Mouse (Mus musculus): ENCODE results near the gene Agap1. TPM values are rescaled to one million over a fixed set of nuclear protein-coding genes. Genes with fewer than 3 reads are reported as not detected.

Gene Agap1
- polyA plus RNA-seq, 1 experiment from 2014 or later: 40.4 TPM

GRCm38 (mm10) chr1:89697241-89697640 lies 242.6 kb downstream of the Agap1 start:
- H3K4me2 ChIP-seq (replicated peaks): no peak overlapping the region
- peaks cover 13% of the 10 kb centered on the region for H3K4me1 ChIP-seq
- 81% methylated on average over 2 of the region's 2 CpGs for WGBS
- peaks cover 87% of the 10 kb centered on the region for H3K27me3 ChIP-seq
- no peak overlapping the region for H3K9ac ChIP-seq (replicated peaks)
- ATAC-seq (replicated peaks): no peak
- H3K27ac ChIP-seq (replicated peaks): no peak overlapping the region
- H3K9me3 ChIP-seq: no peaks in the 10 kb centered on the region
- H3K4me3 ChIP-seq: no peak overlapping the region
- 0 out of 2 replicates have a peak, but pooled peaks cover 3% of the 10 kb centered on the region for H3K36me3 ChIP-seq

GRCm38 (mm10) chr1:89700166-89700565 lies 245.6 kb downstream of the Agap1 start:
- no peaks in the 10 kb centered on the region for H3K9me3 ChIP-seq
- 0 out of 2 replicates have a peak, but pooled peaks cover 3% of the 10 kb centered on the region for H3K36me3 ChIP-seq
- no peak for ATAC-seq (replicated peaks)
- H3K9ac ChIP-seq (replicated peaks): no peak overlapping the region
- peaks cover 26% of the 10 kb centered on the region for H3K4me1 ChIP-seq
- H3K4me2 ChIP-seq (replicated peaks): no peak overlapping the region
- WGBS: 21% methylated on average over 9 of the region's 9 CpGs
- H3K4me3 ChIP-seq: no peak overlapping the region
- peaks cover 88% of the 10 kb centered on the region for H3K27me3 ChIP-seq
- H3K27ac ChIP-seq (replicated peaks): no peak overlapping the region

- H3K9ac ChIP-seq (replicated peaks): no peak overlapping the region
- H3K27me3 ChIP-seq: peaks cover 89% of the 10 kb centered on the region
- WGBS: 87% methylated on average over 5 of the region's 5 CpGs
These were observed 246.6 kb downstream of the Agap1 start for GRCm38 (mm10) chr1:89701162-89701730.

DNA sequence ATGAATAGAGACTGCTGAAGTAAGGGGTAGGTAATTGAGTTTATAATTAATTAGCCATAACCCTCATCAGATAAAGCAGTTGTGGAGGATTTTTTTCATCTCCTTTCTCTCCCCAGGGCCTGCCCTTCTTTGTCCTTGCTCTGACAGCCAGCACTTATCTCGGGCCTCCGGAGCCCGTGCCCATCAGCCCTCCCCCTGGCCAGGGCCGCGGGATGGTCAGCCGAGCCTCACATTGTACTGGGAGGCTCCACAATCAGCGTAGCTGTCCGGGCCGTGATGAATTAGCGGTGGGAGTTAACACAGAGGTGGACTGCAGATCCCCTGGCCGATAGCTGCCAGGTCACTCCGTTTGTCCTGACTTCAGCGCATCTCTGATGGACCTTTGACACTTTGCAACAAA lies 248.7 kb downstream of the Agap1 start:
- peaks cover 83% of the 10 kb centered on the region for H3K27me3 ChIP-seq
- no peak overlapping the region for H3K4me2 ChIP-seq (replicated peaks)
- H3K4me1 ChIP-seq: peaks cover 31% of the 10 kb centered on the region
- H3K27ac ChIP-seq (replicated peaks): no peak overlapping the region
- H3K9ac ChIP-seq (replicated peaks): no peak overlapping the region
- ATAC-seq (replicated peaks): no peak
- no peaks in the 10 kb centered on the region for H3K9me3 ChIP-seq
- 11% methylated on average over 13 of the region's 13 CpGs for WGBS
- H3K4me3 ChIP-seq: no peak overlapping the region
- 0 out of 2 replicates have a peak, but pooled peaks cover 3% of the 10 kb centered on the region for H3K36me3 ChIP-seq

More at GRCm38 (mm10) chr1:89701162-89701730, 246.6 kb downstream of the Agap1 start:
- no peak for ATAC-seq (replicated peaks)
- Histone ChIP-seq H3K9me3 (no peaks in the 10 kb centered on the region), H3K4me2 (replicated peaks) (no peak overlapping the region), H3K4me3 (no peak overlapping the region), H3K27ac (replicated peaks) (no peak overlapping the region), H3K4me1 (peaks cover 26% of the 10 kb centered on the region), H3K36me3 (0 out of 2 replicates have a peak, but pooled peaks cover 3% of the 10 kb centered on the region)

DNA sequence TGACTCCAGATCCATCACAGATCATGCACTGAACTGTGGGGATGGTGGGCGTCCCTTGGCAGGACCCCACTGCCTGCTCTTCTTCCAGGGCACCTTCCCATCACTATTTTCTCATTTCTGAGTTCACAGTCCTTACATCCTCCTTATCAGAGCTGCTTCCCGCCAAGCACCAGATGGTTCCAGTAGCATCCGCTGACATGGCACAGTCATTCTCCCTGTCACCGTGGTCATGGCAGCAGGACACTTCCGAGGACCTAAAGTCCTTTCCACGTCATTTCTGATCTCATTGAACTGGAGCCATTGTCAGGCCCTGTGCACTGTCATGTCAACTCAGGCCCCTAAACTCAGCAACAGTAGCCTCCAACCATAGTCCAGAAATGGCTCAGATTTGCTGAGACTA lies 251.1 kb downstream of the Agap1 start:
- Histone ChIP-seq H3K4me3 (no peak overlapping the region), H3K9me3 (no peaks in the 10 kb centered on the region), H3K4me1 (peaks cover 30% of the 10 kb centered on the region), H3K27ac (replicated peaks) (no peak overlapping the region), H3K4me2 (replicated peaks) (no peak overlapping the region), H3K27me3 (peaks cover 89% of the 10 kb centered on the region), H3K36me3 (0 out of 2 replicates have a peak, but pooled peaks cover 6% of the 10 kb centered on the region), H3K9ac (replicated peaks) (no peak overlapping the region)
- 94% methylated on average over 6 of the region's 6 CpGs for WGBS
- ATAC-seq (replicated peaks): no peak

DNA sequence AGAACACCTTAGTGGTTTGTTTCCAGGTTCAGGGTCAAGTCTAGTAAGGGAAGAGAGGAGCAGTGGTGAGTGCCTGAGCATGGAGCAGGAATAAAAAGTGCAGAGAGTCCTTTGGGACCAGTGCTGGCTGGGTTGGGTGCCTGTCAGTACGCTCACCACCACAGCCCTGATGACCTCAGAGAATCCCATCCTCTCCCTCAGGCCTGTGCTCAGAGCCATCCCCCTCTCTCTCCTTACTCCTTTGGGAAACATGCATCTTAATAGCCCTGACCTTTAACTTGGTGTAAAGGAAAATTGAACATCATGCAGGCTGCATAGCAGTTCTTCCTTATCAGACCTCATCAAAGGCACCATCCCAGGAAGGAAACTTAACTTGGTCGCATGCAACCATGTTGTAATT lies 252.3 kb downstream of the Agap1 start:
- no peak overlapping the region for H3K27ac ChIP-seq (replicated peaks)

GRCm38 (mm10) chr1:89707756-89708480 lies 253.3 kb downstream of the Agap1 start:
- 35% methylated on average over 15 of the region's 15 CpGs for WGBS
- H3K27me3 ChIP-seq: peaks cover 85% of the 10 kb centered on the region
- peaks cover 23% of the 10 kb centered on the region for H3K4me1 ChIP-seq
- H3K4me3 ChIP-seq: no peak overlapping the region
- no peak overlapping the region for H3K9ac ChIP-seq (replicated peaks)
- no peak overlapping the region for H3K27ac ChIP-seq (replicated peaks)
- H3K4me2 ChIP-seq (replicated peaks): no peak overlapping the region
- ATAC-seq (replicated peaks): no peak
- no peaks in the 10 kb centered on the region for H3K9me3 ChIP-seq
- H3K36me3 ChIP-seq: peaks cover 4% of the 10 kb centered on the region; the same call in 1 of the 2 replicates

More for the DNA sequence above, 252.3 kb downstream of the Agap1 start:
- no peak overlapping the region for H3K9ac ChIP-seq (replicated peaks)
- H3K4me3 ChIP-seq: no peak overlapping the region
- peaks cover 87% of the 10 kb centered on the region for H3K27me3 ChIP-seq
- 0 out of 2 replicates have a peak, but pooled peaks cover 4% of the 10 kb centered on the region for H3K36me3 ChIP-seq
- H3K4me2 ChIP-seq (replicated peaks): no peak overlapping the region
- 94% methylated on average over 2 of the region's 2 CpGs for whole genome bisulfite sequencing
- no peaks in the 10 kb centered on the region for H3K9me3 ChIP-seq
- H3K4me1 ChIP-seq: peaks cover 30% of the 10 kb centered on the region
- no peak for ATAC-seq (replicated peaks)

GRCm38 (mm10) chr1:89709824-89710223 lies 255.2 kb downstream of the Agap1 start:
- peaks cover 4% of the 10 kb centered on the region; the same call in 1 of the 2 replicates for H3K36me3 ChIP-seq
- no peak overlapping the region for H3K4me3 ChIP-seq
- H3K9ac ChIP-seq (replicated peaks): no peak overlapping the region
- no peak overlapping the region for H3K27ac ChIP-seq (replicated peaks)
- no peak for ATAC-seq (replicated peaks)
- WGBS: 85% methylated on average over 5 of the region's 5 CpGs
- no peaks in the 10 kb centered on the region for H3K9me3 ChIP-seq
- H3K27me3 ChIP-seq: peaks cover 77% of the 10 kb centered on the region
- peaks cover 24% of the 10 kb centered on the region for H3K4me1 ChIP-seq
- H3K4me2 ChIP-seq (replicated peaks): no peak overlapping the region

DNA sequence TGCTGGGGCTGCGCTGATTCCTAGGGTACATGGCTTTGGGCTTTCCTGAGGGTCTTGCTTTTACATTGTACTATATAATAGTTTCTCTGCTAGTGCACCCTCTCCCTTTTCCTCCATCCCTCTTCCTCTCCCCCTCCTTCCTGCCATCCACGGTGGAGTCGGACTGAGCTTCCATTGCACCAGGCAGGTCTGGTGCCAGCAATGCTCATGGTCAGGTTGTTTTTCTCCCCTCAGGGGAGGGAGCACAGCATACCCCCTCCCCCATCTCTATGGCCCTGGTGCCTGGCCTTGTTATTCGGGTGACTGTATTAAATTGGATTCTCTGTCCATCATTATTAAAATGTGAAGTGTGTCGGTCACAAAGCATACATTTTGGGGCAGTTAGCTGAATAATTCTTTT lies 259.1 kb downstream of the Agap1 start:
- Histone ChIP-seq H3K9me3 (no peaks in the 10 kb centered on the region), H3K4me2 (replicated peaks) (no peak overlapping the region), H3K9ac (replicated peaks) (no peak overlapping the region), H3K27me3 (peaks cover 69% of the 10 kb centered on the region), H3K27ac (replicated peaks) (no peak overlapping the region), H3K36me3 (peaks cover 4% of the 10 kb centered on the region; the same call in 1 of the 2 replicates), H3K4me1 (peaks cover 19% of the 10 kb centered on the region), H3K4me3 (no peak overlapping the region)
- 39% methylated on average over 5 of the region's 5 CpGs for WGBS
- no peak for ATAC-seq (replicated peaks)

DNA sequence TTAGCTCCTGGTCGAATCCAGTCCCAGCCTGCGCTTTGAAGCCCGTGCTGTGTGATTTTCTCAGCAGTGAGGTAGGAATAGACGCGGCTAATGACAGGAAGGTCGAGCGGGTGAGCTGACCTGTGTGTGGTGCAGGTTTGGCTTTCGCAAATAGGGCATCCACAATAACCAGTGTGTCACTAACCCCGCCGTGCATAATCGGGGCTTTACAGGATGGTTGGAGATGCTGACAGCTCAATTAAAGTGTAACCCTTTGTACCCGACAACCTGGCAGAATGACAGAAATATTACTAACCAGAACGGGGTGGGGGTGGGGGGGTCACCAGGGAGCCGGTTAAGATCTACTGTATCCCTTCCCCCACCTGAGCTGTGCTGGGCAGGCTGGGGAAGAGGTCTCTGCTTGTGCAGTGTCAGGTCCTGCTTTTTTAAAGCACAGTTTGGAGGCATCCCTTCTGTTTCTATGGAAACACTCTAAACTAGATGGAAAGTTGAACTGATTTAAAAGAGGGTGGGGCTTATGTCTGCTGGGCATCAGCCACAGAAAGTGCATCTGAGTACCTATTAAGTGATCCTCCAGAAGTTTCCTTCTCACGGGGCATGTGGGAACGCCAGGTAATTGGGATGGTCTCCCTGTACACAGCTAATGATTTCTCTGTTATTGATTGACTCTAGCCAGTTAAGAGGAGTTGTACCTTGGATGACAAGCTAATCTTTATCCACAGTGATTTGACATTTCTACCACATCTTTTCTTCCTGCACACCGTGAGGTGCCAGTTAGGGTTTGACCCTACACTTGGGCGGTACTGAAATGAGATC lies 259.8 kb downstream of the Agap1 start:
- WGBS: 35% methylated on average over 18 of the region's 18 CpGs
- H3K4me1 ChIP-seq: peaks cover 14% of the 10 kb centered on the region; the same call in 1 of the 2 replicates
- peaks cover 62% of the 10 kb centered on the region for H3K27me3 ChIP-seq
- H3K4me3 ChIP-seq: no peak overlapping the region
- no peak overlapping the region for H3K4me2 ChIP-seq (replicated peaks)
- H3K27ac ChIP-seq (replicated peaks): no peak overlapping the region
- ATAC-seq (replicated peaks): peak; percentile 62
- peaks cover under 1% of the 10 kb centered on the region; the same call in 1 of the 2 replicates for H3K36me3 ChIP-seq
- no peak overlapping the region for H3K9ac ChIP-seq (replicated peaks)
- H3K9me3 ChIP-seq: no peaks in the 10 kb centered on the region

DNA sequence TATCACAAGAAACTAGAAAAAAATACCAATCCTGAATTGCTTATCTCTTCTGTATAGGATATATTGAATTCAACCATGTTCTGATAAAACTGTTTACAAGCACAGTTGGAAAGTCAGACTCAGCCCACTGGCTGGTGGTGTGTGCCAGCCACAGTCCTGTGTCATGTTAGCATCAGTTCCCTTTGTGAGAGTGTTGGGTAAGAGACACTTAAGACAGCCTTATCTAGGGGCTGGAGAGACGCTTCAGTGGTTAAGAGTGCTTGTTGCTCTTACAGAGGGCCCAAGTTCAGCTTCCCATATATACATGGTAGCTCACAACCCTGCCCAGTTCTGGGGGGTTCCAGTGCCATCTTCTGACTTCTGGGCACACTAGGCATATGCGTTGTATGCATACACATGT lies 261.6 kb downstream of the Agap1 start:
- 89% methylated on average over 2 of the region's 2 CpGs for WGBS
- H3K27ac ChIP-seq (replicated peaks): no peak overlapping the region
- no peak overlapping the region for H3K9ac ChIP-seq (replicated peaks)
- ATAC-seq (replicated peaks): no peak
- H3K36me3 ChIP-seq: no peaks in the 10 kb centered on the region; the same call in 1 of the 2 replicates
- peaks cover 11% of the 10 kb centered on the region; the same call in 1 of the 2 replicates for H3K4me1 ChIP-seq
- peaks cover 47% of the 10 kb centered on the region for H3K27me3 ChIP-seq
- no peaks in the 10 kb centered on the region for H3K9me3 ChIP-seq
- H3K4me2 ChIP-seq (replicated peaks): no peak overlapping the region
- no peak overlapping the region for H3K4me3 ChIP-seq

DNA sequence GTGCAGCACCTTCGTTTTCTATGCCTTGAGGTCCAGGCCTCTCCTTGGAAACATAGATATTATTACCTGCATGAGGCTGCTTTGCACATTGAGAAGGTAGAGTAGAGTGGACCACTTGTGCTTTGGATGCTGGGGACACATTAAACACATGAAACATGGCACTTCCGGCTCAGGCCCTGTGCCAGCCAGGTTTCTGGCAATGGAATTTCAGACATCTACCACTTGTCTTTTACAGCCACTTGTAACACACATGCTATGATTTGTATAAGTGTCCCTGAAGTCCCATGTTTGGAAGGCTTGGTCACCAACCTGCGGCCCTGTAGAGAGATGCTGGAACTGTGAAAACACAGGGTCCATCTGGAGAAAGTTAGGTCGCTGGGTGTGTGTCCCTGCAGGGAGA lies 262.5 kb downstream of the Agap1 start:
- no peak overlapping the region for H3K4me3 ChIP-seq

More for the DNA sequence above, 262.5 kb downstream of the Agap1 start:
- Histone ChIP-seq H3K36me3 (no peaks in the 10 kb centered on the region; the same call in 1 of the 2 replicates), H3K27ac (replicated peaks) (no peak overlapping the region), H3K4me2 (replicated peaks) (no peak overlapping the region), H3K9ac (replicated peaks) (no peak overlapping the region), H3K27me3 (peaks cover 41% of the 10 kb centered on the region), H3K4me1 (peaks cover 11% of the 10 kb centered on the region; the same call in 1 of the 2 replicates), H3K9me3 (no peaks in the 10 kb centered on the region)
- WGBS: 94% methylated on average over 4 of the region's 4 CpGs
- no peak for ATAC-seq (replicated peaks)
